Mouse (Mus musculus): ENCODE measurements at regions not wholly inside any gene's neighbourhood (a gene's known extent, or its start where the extent isn't known, plus 50 kb on each side); places are given as distances from the start of the nearest gene placed in this dataset.

GRCm38 (mm10) chr3:143223999-143224729 lies 342.4 kb upstream of the Pkn2 start:
- no peak for DNase-seq (ENCODE audit: low read depth, low spot score)

GRCm38 (mm10) chr3:143193263-143193970 lies 311.6 kb upstream of the Pkn2 start:
- DNase-seq (ENCODE audit: low read depth, low spot score) = no peak

DNA sequence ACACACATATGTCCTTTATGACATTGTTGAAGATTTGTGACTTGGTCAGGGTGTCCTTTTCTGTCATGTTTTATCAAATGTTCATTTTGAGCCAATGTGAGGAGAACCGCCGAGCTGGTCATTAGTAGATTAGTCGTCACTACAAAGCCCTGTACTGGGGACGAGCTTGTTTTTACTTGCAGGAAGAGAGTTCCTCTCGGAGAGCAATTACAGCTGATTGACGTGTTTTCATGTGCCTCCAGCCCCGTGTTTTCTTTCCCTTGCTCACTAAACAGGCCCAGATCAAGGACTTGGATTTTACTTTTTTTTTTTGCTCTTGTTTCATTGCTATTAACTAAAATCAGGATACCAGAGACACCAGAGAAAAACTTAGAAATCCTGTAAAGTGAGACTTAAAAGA lies 307.1 kb upstream of the Pkn2 start:
- no peak for DNase-seq (ENCODE audit: low read depth, low spot score)

- DNase-seq (ENCODE audit: low read depth, low spot score) = peak; percentile 79
These were observed 292.2 kb upstream of the Pkn2 start for GRCm38 (mm10) chr3:143173971-143174370.

DNA sequence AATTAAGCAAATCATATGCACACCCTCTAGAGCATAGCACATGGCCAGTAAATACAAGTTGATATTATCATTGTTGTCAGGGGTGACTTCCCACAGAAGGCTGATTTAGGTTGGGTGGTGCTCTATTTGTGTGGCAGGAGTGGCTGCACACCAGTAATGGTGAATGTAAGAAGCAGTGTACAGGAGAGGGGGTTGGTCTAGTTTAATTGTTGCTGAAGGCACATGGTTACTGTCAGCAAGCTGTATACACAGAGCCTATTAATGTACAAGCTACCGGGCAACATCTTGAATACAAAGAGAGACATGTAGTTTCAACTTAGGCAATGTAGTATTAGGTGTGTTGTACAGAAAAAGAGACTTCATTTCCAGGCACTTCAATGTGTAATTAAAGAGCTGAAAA lies 280.6 kb upstream of the Pkn2 start:
- no peak for DNase-seq (ENCODE audit: low read depth, low spot score)

- no peak for DNase-seq (ENCODE audit: low read depth, low spot score)
These were observed 280.2 kb upstream of the Pkn2 start for GRCm38 (mm10) chr3:143161993-143162392.

DNA sequence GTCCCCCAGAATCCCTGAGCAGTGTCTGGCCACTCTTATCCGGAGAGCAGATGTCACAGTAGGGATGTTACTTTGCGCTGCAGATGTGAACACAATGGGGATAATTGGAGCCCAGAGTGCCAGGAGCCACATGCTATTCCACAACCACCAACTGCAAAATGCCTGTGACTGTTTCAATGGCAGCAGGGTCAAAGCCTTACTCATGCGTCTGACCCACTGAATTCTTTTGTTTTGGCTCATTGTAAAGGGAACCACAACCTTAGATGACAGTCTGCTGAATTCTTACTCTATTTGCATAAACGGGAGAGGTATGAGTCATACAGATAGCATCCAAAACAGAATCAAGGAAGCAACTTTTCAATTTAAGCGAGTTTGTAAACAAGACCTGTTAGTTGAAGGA lies 276.8 kb upstream of the Pkn2 start:
- DNase-seq (ENCODE audit: low read depth, low spot score) = no peak

GRCm38 (mm10) chr3:143156733-143157524 lies 275.1 kb upstream of the Pkn2 start:
- DNase-seq (ENCODE audit: low read depth, low spot score) = no peak

GRCm38 (mm10) chr3:143156174-143156573 lies 274.4 kb upstream of the Pkn2 start:
- DNase-seq (ENCODE audit: low read depth, low spot score) = no peak

GRCm38 (mm10) chr3:143155556-143155955 lies 273.8 kb upstream of the Pkn2 start:
- no peak for DNase-seq (ENCODE audit: low read depth, low spot score)

- DNase-seq (ENCODE audit: low read depth, low spot score) = no peak
These were observed 265.7 kb upstream of the Pkn2 start for GRCm38 (mm10) chr3:143147471-143147870.

GRCm38 (mm10) chr3:143138952-143139351 lies 257.1 kb upstream of the Pkn2 start:
- DNase-seq (ENCODE audit: low read depth, low spot score) = no peak

GRCm38 (mm10) chr3:143134528-143134927 lies 252.7 kb upstream of the Pkn2 start:
- DNase-seq (ENCODE audit: low read depth, low spot score) = no peak

DNA sequence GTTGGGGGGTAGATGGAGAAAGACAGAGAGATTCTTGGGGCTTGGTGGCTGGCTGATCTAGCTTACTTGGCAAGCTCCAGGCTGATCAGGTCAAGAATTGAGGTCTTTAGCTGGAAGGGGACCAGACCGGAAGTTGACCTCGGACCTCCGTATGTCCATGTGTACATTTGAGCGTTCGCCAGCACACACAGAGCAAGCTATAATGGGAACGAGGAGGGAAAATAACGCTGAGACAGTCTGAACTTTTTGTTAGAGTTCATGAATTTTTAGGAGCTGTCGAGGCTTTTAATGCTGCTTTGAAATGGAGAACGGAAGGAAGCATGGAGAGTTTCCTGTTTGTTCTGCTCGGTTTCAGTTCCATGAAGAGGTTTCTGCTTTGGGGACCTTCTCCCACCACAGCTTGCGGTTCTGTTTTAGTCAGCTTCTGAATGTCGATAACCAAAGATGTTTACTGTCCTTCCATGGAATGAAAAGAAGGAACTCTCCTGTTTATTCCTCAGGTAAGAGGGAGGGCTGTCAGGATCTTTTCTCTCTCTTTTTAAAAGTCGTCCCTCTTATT lies 226.0 kb upstream of the Pkn2 start:
- DNase-seq (ENCODE audit: low read depth, low spot score) = no peak

GRCm38 (mm10) chr3:143104734-143105133 lies 222.9 kb upstream of the Pkn2 start:
- no peak for DNase-seq (ENCODE audit: low read depth, low spot score)

DNA sequence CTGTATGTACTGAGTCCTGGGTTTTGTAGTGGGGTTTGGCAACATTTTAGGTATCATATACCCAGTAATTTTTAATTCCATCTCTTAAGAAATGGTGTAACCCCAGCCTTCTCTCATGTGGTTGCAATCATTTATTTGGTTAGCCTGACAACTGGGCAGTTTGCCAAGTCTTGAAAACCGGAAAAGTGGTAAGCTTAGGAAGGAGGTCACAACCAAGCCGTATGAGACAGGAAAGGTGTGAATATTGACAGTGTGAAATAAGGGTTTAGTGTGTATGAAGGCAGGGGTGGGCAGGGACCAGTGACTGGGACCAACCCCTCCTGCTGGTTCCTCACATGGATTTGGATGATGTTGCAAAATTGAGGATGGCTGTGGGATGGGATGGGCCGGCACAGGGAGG lies 221.5 kb upstream of the Pkn2 start:
- DNase-seq (ENCODE audit: low read depth, low spot score) = no peak

GRCm38 (mm10) chr3:143100810-143101645 lies 219.2 kb upstream of the Pkn2 start:
- DNase-seq (ENCODE audit: low read depth, low spot score) = no peak

DNA sequence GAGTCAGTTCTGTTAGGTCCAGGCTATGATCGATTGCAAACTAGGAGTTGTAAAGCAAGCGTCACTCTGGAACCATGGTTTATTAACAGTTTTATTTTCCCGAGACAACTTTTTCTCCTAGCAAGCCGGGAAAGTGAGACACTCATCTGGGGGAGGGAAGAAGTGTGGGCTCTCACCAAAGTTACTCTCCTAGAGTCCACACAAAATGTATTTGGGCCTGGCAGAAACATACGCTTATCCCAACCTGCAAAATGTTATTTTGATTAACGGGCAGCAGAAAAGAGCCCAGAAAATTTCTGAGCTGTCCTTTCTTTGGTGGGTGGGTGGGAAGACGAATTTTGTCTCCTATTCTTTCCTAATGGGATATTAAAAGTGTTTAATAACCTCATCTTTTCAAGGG lies 218.4 kb upstream of the Pkn2 start:
- no peak for DNase-seq (ENCODE audit: low read depth, low spot score)

GRCm38 (mm10) chr3:143092206-143092605 lies 210.4 kb upstream of the Pkn2 start:
- no peak for DNase-seq (ENCODE audit: low read depth, low spot score)

DNA sequence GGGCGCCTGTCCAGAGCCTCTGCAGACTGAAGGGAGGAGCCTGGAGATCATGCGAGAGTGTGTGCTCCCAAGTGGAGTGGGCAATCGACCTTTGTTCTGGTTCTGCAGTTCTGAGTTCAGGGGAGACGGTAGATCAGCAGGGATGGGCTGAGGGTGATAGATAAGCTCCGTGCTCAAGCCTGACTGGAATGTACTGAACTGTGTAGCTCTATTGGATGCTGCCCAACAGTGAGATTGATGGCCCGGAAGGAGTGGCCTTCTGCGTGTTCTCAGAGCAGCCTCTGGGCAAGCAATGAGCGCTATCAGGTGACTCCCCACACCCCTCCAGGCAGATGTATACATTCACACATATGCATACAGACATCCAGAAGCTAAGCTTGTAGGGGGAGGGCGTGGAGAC lies 209.1 kb upstream of the Pkn2 start:
- DNase-seq (ENCODE audit: low read depth, low spot score) = no peak

DNA sequence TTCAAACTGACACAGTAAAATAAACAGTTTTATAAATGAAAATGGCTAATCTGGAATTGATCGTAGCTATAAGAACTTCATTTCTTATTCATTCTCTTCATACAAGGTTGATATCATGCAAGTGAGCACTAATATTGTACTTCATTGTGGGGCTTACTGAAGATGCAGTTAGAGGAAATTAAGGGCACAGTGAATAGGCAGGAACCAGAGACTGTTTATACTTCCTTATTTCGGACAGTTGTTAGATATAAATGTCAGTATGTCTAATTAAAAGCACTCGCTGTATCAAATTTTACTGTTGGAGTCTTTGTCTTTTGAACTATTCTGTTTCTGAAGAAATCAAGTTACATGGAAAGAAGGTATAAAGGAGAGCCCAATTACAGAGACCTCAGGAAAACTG lies 208.5 kb upstream of the Pkn2 start:
- DNase-seq (ENCODE audit: low read depth, low spot score) = no peak

Data from telencephalon, adult 2 months (tissue).